Mouse (Mus musculus): ENCODE measurements around the gene Utp14a.

Gene Utp14a

DNA sequence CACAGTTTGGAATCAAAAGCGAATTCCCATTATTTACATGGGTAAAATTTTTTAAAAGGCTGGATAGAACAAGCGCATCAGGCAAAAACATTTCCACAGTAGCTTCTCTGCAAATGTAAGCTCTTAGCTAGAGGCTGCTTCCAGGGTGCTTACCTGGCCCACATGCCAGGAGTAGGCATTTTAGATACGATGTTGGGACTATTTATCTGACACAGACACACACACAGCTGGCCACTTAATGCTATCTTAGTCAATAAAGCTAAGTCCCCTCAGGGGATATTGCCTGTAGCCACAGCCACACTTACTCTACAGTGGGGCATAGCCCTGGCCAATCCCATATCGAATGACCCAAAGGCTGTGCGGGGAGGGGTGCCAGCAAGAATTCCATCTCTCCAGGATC is 55.1 kb downstream of the Utp14a start:
- DNase-seq (ENCODE audit: low read depth, low spot score) = no peak

DNA sequence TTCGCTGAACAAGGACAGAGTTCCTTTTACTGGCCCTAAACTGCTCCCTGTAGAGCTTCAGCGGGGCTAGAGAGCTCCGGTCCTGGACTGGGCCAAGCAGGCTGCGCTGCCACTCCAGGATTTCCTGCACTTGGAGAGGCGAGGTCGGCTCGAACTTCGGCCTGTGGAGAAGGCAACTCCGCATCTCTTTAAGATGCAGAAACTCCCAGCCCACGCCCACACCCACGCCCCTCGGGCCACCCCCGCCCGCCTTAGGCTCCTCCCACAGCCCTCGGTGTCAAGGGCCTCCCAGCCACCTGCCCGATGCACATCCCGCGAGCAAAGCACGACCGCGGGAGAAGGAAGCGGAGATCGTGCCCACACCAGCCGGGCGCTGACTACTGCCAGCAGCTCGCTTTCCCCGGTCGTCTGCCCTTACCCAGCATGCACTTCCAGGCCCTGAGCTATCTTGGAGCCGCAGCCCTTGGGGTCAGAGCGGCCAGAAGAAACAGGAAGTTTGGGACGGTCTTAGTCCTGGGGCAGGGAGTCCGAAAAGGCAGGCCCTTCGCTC is 57.9 kb downstream of the Utp14a start:
- peak; percentile 81 for DNase-seq (ENCODE audit: low read depth, low spot score)

- DNase-seq (ENCODE audit: low read depth, low spot score) = no peak
Observed at GRCm38 (mm10) chrX:48317444-48317843, 60.8 kb downstream of the Utp14a start.

DNA sequence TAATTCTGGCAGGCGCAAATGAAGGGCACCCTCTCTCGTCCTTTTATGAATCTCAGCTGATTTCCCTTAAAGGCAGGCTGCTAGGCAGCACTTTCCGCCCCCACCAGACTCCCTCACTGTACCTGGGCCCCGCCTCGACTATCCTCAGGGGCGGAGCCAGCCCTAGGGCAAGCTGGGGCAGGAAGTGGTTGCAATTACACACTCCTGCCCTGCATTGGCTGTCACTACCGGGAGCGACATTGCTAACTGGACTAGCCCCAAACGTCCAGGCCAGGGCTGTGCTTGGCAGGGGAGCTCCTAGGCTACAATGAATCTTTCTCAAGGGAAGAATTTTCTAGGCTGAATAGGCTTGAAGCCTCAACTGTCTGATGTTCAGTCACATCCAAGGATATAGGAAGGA is 61.5 kb downstream of the Utp14a start:
- DNase-seq (ENCODE audit: low read depth, low spot score) = no peak

Measured in brain, adult 2 months (tissue).